Mouse (Mus musculus) c-Kit-positive CD71-positive TER-119-negative erythroid progenitor cells, embryonic 14.5 days (primary cell): ENCODE data around the gene 4930558C23Rik.
A peak's percentile ranks its signal among the peaks of the same experiment; 100 is the strongest.
"Not testable (repeated sequence)": the region's sequence is repeated elsewhere in the genome, so short reads cannot be mapped to it uniquely, and the experiment has no call there.

Experiments used
- DNase-seq: peaks from one replicate; pipeline ENCODE4 v3.0.0-alpha.2; 2013; ENCODE audit warnings: low read depth

The 4930558C23Rik gene

DNA sequence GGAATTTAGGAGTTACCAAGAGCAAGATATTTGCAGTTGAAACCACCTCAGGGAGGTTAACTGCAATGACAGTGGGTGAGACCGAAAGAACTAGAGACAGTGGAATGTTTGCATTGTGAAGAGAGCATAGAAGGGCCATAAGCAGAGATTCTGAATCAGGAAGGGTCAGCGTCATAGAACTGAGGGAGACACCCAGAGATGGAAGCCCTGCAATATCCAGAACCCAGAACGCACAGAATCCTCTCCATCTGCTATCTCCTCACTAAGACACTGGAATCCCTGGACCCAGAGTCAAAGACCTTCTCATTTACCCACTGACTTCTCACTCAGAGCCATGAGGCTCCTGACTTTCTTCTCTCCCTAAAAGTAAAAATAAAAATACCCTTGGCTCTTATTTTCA is at the start of gene 4930558C23Rik:
Gene 4930558C23Rik, minus strand, starts transcription at position 101 of the 400 bp plus-strand sequence.
- DNase-seq = no peak

- DNase-seq = no peak
Observed at GRCm38 (mm10) chr3:95450915-95451314, 48.3 kb upstream of the 4930558C23Rik start.

GRCm38 (mm10) chr3:95450408-95450807 is 47.8 kb upstream of the 4930558C23Rik start:
- DNase-seq = peak; percentile 64

GRCm38 (mm10) chr3:95445311-95445710 is 42.7 kb upstream of the 4930558C23Rik start:
- no peak for DNase-seq

DNA sequence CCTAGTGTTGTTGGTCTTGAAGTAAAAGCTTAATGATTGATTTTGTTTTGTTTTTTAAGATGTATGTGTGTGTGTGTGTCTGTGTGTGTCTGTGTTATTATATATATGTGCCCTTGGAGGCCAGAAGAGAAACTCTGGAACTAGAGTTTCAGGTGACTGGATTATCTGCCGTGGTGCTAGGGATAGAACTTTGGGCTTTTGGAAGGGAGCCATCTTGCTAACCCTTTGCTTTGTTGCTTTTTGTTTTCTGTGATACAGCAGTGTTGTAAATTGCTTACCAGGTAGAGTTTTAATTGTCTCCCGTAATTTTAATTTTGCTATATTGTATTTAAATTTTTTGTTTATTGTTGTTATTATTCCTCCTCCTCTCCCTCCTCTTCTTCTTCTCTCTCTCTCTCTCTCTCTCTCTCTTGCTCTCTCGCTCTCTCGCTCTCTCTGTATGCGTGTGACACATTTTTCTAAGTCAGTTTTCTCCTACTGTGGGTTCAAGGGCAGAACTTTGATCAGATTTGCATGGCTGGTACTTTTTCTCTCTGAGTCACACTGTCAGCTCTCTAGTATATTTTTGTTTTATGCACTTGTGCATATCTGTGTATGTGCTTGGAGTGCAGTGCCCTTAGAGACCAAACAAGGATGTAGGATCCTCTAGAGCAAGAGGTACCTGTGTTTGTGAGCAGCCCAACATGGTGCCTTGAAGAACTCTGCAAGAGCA is 39.9 kb upstream of the 4930558C23Rik start:
- DNase-seq = no peak

DNA sequence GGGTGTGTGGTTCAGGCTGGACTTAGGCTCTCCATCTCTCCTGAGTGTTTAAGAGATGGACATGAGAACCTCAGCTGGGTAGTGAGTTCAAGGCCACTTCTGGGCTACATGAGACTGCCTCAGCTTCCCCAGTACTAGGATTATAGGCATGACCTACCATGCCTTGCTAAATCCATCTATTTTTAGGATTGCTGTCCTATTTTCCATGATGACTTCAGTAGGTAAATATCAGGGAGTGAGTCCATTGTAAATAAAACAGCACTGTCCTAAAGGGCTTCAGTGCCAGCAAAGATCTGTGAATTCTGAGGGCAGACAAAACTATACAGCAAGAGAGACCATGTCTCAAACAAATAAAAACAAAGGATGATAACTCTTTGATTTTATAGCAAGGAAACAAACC is 37.0 kb upstream of the 4930558C23Rik start:
- no peak for DNase-seq

GRCm38 (mm10) chr3:95438636-95439035 is 36.0 kb upstream of the 4930558C23Rik start:
- DNase-seq = not testable (repeated sequence)

DNA sequence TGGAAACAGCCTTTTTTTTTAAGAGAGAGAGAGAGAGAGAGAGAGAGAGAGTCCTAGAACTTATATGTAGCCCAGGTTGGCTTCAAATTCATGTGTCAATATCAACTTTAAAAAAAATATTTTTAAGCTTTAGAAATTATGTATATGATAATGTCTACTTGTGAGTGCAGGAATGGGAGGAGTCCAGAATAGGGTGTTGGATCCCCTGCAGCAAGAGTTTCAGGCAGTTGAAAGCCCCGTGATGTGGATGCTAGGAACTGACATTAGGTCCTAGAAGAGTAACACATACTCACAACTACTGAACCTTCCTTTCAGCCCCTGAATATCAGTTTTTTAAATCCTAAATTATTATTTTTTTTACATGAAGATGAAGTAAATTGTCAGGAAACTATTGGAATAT is 32.9 kb upstream of the 4930558C23Rik start:
- DNase-seq = no peak

- DNase-seq = peak; percentile 30
Observed at GRCm38 (mm10) chr3:95434983-95435370, 32.3 kb upstream of the 4930558C23Rik start.

GRCm38 (mm10) chr3:95434136-95434982 is 31.7 kb upstream of the 4930558C23Rik start, which contains the start of gene Arnt:
Gene Arnt, plus strand, starts transcription at chr3:95434388.
- DNase-seq = peak; percentile 96

DNA sequence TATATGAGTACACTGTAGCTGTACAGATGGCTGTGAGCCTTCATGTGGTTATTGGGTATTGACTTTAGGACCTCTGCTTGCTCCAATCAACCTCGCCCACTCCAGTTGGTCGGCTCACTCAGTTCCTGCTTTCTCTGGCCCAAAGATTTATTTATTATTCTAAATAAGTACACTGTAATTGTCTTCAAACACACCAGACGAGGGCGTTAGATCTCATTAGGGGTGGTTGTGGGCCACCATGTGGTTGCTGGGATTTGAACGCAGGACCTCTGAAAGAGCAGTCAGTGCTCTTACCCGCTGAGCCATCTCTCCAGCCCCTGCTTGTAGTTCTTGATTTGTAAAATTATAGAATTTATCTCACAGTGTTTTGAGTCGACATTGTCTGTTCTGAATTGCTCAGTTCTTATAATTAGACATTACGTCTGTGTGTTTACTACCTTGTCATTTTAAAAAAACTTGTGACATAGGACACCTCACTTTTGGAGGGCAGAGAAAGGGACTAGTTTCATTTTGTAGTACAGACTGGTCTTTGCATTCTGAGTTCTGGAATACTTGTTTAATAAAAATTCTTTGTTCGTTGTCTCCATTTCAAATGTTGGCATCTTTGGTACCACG is 30.8 kb upstream of the 4930558C23Rik start:
- DNase-seq = no peak

DNA sequence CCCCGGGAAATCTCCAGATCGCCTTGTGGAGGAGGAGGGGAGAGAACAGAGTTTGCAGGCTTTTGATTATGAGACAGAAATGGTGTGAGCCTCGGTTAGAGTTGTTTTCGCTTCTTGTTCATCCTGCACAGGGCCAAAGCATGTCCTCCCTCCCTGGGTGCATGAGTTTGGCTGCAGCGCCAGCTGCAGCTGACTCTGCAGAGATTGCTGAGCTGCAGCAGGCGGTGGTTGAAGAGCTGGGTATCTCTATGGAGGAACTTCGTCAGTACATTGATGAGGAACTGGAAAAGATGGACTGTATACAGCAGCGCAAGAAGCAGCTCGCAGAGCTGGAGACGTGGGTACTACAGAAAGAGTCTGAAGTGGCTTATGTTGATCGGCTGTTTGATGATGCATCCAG is 25.8 kb upstream of the 4930558C23Rik start:
- DNase-seq = not testable (repeated sequence)

- DNase-seq = not testable (repeated sequence)
Observed at GRCm38 (mm10) chr3:95427891-95428238, 25.2 kb upstream of the 4930558C23Rik start.

DNA sequence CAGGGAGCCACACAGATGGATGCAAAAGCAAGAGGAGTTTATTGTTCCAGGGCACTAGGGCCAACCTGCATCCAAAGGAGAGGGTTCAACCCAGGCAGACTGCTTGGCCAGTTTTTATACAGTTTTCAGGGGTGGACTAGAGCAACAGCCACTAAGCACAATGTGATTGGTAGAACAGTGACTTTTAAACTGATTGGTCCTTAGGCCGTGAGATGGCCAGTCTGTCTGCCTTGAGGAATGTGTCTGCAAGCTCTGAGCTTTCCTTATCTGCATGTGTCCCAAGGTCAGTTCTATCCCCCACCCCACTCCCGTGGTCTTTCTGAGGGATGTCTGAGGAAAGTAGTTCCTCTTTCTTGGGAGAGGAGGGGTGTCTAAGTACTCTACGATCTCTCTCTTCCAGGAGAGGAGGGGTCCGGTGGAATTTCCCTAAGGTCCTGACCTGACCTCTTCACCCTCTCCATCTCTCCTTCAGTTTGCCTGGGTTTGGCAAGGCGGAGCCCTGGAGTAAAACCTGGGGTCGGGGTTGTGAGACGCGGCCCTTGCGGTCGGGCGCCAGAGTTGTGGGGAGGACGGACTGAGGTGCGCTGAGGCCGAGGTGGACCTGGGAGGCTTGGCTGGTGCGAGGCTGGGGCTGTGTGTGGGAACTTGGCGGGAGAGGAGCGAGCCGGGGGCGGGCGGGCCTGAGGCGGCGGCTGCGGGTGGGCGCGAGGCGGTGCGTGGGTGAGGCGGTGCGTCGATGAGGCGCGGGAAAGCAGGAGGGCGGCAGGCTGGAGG is 24.7 kb upstream of the 4930558C23Rik start:
- not testable (repeated sequence) for DNase-seq

DNA sequence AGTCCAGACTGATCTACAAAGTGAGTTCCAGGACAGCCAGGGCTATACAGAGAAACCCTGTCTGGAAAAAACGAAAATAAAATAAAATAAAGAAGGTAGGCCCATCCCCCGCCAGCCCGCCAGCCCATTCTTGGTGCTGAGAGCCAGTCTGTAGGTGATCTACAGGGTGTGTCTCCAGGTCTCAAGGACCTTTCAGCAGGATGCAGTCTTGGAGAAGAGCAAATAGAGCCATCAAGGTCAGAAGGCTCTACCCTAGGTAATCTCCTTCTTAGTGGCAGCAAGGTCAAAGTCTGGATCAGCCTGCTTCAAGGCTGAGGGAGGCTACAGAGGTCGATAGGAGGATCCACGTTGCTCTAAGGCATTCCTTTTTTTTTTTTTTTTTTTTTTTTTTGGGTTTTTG is 23.8 kb upstream of the 4930558C23Rik start:
- not testable (repeated sequence) for DNase-seq

DNA sequence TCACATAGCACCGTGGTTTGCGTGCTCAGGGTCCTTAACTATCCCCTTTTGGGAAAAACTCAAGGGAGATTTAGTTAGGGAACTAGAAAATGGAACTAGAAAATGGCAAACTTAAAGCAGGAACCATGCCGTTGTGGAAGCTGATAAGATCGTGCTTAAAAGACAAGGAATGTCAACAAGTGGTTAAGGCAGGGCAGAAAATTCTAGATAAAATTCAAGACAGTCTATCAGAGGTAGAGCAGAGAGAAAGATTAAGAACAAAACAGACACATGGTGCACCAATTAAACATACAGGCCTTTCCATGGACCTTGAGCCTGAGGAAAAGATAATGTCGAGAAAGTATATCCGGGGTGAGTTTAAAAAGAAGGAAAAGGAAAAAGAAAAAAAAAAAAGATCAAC is 15.2 kb upstream of the 4930558C23Rik start:
- DNase-seq = no peak

DNA sequence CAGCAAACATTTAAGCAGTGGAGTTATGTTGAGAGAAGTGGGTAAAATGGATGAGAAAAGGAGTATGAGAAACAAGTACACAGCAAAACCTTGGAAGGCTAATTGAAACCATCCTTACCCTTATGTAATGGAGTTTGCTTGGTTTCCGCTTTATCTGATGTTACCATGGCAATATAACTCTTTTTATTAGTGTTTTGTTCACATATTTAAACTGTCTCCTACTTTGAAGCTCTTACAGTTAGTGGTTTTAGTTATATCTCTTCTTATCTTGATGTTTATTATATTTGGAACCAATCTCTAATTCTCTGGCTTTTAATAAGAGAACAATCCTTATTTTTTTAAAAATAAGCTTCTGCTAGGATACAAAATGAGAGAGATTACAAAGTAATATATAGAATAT is 9.6 kb upstream of the 4930558C23Rik start:
- DNase-seq = no peak

- no peak for DNase-seq
Observed at GRCm38 (mm10) chr3:95408852-95409251, 6.2 kb upstream of the 4930558C23Rik start.

- DNase-seq = no peak
Observed at GRCm38 (mm10) chr3:95407728-95408127, 5.1 kb upstream of the 4930558C23Rik start.

DNA sequence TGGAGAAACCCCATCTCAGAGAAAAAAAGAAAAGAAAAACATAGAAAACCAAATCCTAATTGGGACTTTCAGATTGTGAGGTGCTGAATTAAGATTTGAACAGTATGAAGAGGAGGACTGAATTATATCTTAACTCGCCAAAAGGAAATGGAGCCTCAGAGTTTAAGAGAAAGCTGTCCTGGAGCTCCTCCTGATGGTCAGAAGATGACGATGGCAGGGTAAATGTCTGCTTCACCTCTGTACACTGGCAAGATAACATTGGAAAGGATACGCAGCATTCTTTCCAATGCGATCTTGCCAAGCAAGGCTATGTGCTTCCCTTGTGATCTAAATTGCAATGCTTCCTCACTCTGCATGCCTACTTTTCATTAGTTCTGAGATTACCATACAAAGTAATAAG is 8.3 kb downstream of the 4930558C23Rik start:
- DNase-seq = peak; percentile 36

DNA sequence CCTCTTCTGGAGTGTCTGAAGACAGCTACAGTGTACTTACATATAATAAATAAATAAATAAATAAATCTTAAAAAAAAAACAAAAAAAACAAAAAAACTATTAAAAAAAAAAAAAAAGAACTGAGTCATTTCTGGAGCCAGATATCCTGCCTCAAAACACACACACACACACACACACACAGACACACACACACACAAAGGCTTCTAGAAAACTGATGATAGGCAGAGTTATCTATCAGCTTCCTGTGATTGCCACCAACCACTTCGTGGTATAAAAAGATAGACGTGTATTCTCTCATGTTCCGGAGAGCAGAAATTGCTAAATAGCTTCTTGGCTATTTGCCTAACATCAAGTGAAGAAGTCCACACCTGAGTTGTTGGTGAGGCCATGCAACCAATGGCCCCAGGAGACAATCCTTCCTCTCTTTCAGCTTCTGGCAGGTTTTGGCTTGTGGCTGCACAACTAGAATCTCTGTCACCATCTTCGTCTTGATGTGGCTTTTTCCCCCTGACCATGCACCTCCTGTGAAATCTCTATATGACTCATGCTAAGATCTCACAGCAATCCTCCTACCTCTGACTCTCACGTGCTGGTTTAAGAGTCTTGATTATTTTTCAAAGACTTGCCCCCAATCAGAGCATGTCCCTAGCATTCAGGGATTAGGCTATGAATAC is 17.1 kb downstream of the 4930558C23Rik start:
- no peak for DNase-seq
